Comparison of ENCODE assay signal across 8 mouse cellular contexts in genomic region chr2:117342547-117343239, GRCm38 (mm10). TPM values are rescaled to one million over a fixed set of nuclear protein-coding genes. Genes with fewer than 3 reads are reported as not detected.
DNase-seq lines count a peak whose midpoint lies in the region; ATAC-seq and TF ChIP-seq lines count a peak whose summit lies in the region.

Gene Rasgrp1 (minus strand): TSS chr2:117343001.

- no peak within 1 kb of the TSS for H3K27ac ChIP-seq in ES-Bruce4 (ENCODE audit: insufficient read depth, low read length)
- no peak within 1 kb of the TSS for H3K27ac ChIP-seq in intestine, embryonic 15.5 days
- peak within 1 kb of the TSS; percentile 61 for H3K27ac ChIP-seq in limb, embryonic 10.5 days
- H3K27ac ChIP-seq in small intestine, adult 2 months (ENCODE audit: insufficient read depth, low read depth, low read length), result peak within 1 kb of the TSS; percentile 27; the same call in 1 of the 2 replicates

- no peaks in the 10 kb centered on the region for H3K36me3 ChIP-seq in ES-Bruce4 (ENCODE audit: control insufficient read depth, insufficient read depth, low read length, poor library complexity, severe bottlenecking)
- no peaks in the 10 kb centered on the region for H3K36me3 ChIP-seq in intestine, embryonic 15.5 days
- H3K36me3 ChIP-seq in limb, embryonic 10.5 days, result no peaks in the 10 kb centered on the region
- H3K36me3 ChIP-seq in small intestine, adult 2 months (ENCODE audit: control insufficient read depth, insufficient read depth, low read length), result no peaks in the 10 kb centered on the region

- H3K4me1 ChIP-seq in ES-Bruce4 (ENCODE audit: control insufficient read depth, insufficient read depth, low read length), result no peaks in the 10 kb centered on the region
- peaks cover 7% of the 10 kb centered on the region for H3K4me1 ChIP-seq in intestine, embryonic 15.5 days (replicated peaks)
- H3K4me1 ChIP-seq in limb, embryonic 10.5 days, result peaks cover 16% of the 10 kb centered on the region
- no peaks in the 10 kb centered on the region; the same call in 1 of the 2 replicates for H3K4me1 ChIP-seq in small intestine, adult 2 months (ENCODE audit: control insufficient read depth, insufficient read depth, insufficient read length, low read length)

- no peaks in the 10 kb centered on the region for H3K27me3 ChIP-seq in ES-Bruce4 (ENCODE audit: control insufficient read depth, insufficient read depth, low read length, poor library complexity, severe bottlenecking)
- peaks cover 20% of the 10 kb centered on the region for H3K27me3 ChIP-seq in intestine, embryonic 15.5 days (replicated peaks)
- peaks cover 65% of the 10 kb centered on the region for H3K27me3 ChIP-seq in limb, embryonic 10.5 days (ENCODE audit: low read depth, poor library complexity, severe bottlenecking)
- 0 out of 2 replicates have a peak, but pooled peaks cover 3% of the 10 kb centered on the region for H3K27me3 ChIP-seq in small intestine, adult 2 months (ENCODE audit: control insufficient read depth, insufficient read depth, low read length)

- no peak for TF ChIP-seq CTCF in ES-Bruce4 (IDR thresholded peaks at IDR 0.05; ENCODE audit: low read depth, low read length)
- no peak for TF ChIP-seq CTCF in small intestine, adult 2 months (IDR thresholded peaks at IDR 0.05; ENCODE audit: extremely low read depth, insufficient read length, insufficient replicate concordance, low read depth, low read length)

- peak; percentile 73 for ATAC-seq in intestine, embryonic 15.5 days
- ATAC-seq in megakaryocyte-erythroid progenitor cell, adult 5-6 weeks (replicated peaks; ENCODE audit: low FRiP score, low TSS enrichment, poor library complexity, severe bottlenecking), result peak; percentile 36; the same call in 1 of the 2 replicates

- TF ChIP-seq POLR2A in ES-Bruce4 (IDR thresholded peaks at IDR 0.05; ENCODE audit: insufficient read depth, low read length), result no peak
- TF ChIP-seq POLR2A in small intestine, adult 2 months (IDR thresholded peaks at IDR 0.05; ENCODE audit: low read depth, low read length), result no peak

- no peak for TF ChIP-seq EP300 in ES-Bruce4 (IDR thresholded peaks at IDR 0.05; ENCODE audit: insufficient read depth, low read depth, low read length)

- peak; percentile 83 for DNase-seq in brain, adult 2 months (ENCODE audit: low read depth, low spot score)
- DNase-seq in frontal cortex, postnatal 25 days (ENCODE audit: low spot score in 2 of 2), result peak; percentile 43 to 54
- peak; percentile 71 for DNase-seq in limb, embryonic 10.5 days (ENCODE audit: low spot score)
- no peak for DNase-seq in ovary, adult 18-20 months (ENCODE audit: low spot score)

- no peaks in the 10 kb centered on the region for H3K9me3 ChIP-seq in ES-Bruce4 (replicated peaks; ENCODE audit: control insufficient read depth, insufficient read depth, low read length, poor library complexity, severe bottlenecking)
- no peaks in the 10 kb centered on the region for H3K9me3 ChIP-seq in intestine, embryonic 15.5 days
- H3K9me3 ChIP-seq in limb, embryonic 10.5 days (replicated peaks), result no peaks in the 10 kb centered on the region

- peak within 1 kb of the TSS; percentile 96 for H3K4me2 ChIP-seq in intestine, embryonic 15.5 days (replicated peaks)

- peak within 1 kb of the TSS; percentile 86 for H3K4me3 ChIP-seq in ES-Bruce4 (ENCODE audit: low read depth, low read length)
- H3K4me3 ChIP-seq in intestine, embryonic 15.5 days (replicated peaks), result peak within 1 kb of the TSS; percentile 46
- peak within 1 kb of the TSS; percentile 68 for H3K4me3 ChIP-seq in limb, embryonic 10.5 days
- H3K4me3 ChIP-seq in small intestine, adult 2 months (ENCODE audit: low read depth, low read length), result peak within 1 kb of the TSS; percentile 64

- WGBS in intestine, embryonic 15.5 days, result 2% methylated on average over 56 of the region's 56 CpGs
- WGBS in limb, embryonic 10.5 days, result 2% methylated on average over 56 of the region's 56 CpGs
- 2% methylated on average over 56 of the region's 56 CpGs for WGBS in small intestine, adult 2 months

- H3K9ac ChIP-seq in ES-Bruce4 (ENCODE audit: low read depth, poor library complexity, severe bottlenecking), result peak within 1 kb of the TSS; percentile 58
- H3K9ac ChIP-seq in intestine, embryonic 15.5 days, result peak within 1 kb of the TSS; percentile 43

RNA-seq across cellular contexts. Expression of gene Rasgrp1, which starts in this region (rescaled TPM):
- 1.4 and 2.6 TPM in 2 replicates for polyA plus RNA-seq in ES-Bruce4 (2011; ENCODE audit: insufficient read depth, insufficient read length, low read depth, missing spikeins)
- polyA plus RNA-seq in intestine, embryonic 15.5 days (2015; fragmentation: Nextera tagmentation; extraction: Ambion mirVana), result 0.72 and 0.75 TPM in 2 replicates
- 0.21 and 0.40 TPM in 2 replicates for polyA plus RNA-seq in limb, embryonic 10.5 days (2016; fragmentation: Nextera tagmentation; extraction: Ambion mirVana)
- total RNA-seq in megakaryocyte-erythroid progenitor cell, adult 5-6 weeks (2014; fragmentation: Nextera tagmentation), result 2.5 and 8.3 TPM in 2 replicates
- 1.6 TPM in 1 of 2 replicates, not detected in the other for total RNA-seq in megakaryocyte-erythroid progenitor cell, adult 5-6 weeks (2017)
- 2.1 and 2.2 TPM in 2 replicates for polyA plus RNA-seq in small intestine, adult 2 months (2012; rRNA removed)

Comparison
In these comparisons a context has a peak if more than half of its experiments do, and no peak if none do; other contexts are left out.
1. Peak in ATAC-seq, H3K4me3 ChIP-seq, H3K9ac ChIP-seq and H3K4me2 ChIP-seq in intestine, embryonic 15.5 days; RNA of the gene not detected or under 1 TPM.
2. Peak in DNase-seq, H3K4me3 ChIP-seq and H3K27ac ChIP-seq in limb, embryonic 10.5 days; RNA of the gene not detected or under 1 TPM.